In the genomic region with DNA sequence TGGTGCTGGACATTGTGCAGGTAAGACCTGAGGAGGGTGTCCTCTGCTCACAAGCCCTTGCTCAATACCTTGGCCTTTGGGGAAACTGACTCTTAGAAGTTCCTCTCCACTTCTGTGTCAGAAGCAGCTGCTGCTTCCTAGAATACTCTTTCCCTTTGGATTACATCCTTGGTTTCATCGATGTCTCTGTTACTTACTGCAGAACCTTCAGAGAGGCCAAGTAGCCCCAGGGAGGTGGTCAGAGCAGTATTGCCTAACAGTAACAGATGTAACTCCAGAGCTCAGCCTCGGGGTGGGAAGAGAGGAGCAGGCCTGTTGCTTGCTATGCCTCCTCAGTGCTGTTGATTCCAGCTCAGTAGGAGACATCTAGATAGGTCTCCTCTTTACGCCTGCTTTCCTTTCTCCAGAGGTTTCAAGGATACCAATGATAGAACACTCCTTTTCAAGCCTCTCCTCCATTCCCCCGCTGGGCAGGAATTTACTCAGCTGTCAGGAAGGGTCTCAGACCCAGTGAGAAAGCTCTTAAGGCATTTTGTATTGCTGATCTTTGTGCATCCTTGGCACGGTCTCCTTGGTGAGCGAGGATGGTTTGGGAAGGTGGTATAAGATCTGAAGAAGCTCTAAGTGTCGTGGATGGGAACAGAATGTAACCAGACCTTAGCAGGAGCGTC, we compare ENCODE assay signal across 27 mouse cellular contexts. TPM values are rescaled to one million over a fixed set of nuclear protein-coding genes. Genes with fewer than 3 reads are reported as not detected.
DNase-seq lines count a peak whose midpoint lies in the region; ATAC-seq and TF ChIP-seq lines count a peak whose summit lies in the region.
"Had no signal": no experiment of that assay in that cellular context is flagged by ENCODE, and none has a peak within 500 bp of the region (broad histone marks: within the 10 kb centered on the region; RNA-seq: fewer than 3 reads in every experiment).

No protein-coding gene starts in this region.

- peak overlapping the region; percentile 98 for H3K27ac ChIP-seq in gastrocnemius, adult 2 months
- no peak overlapping the region for H3K27ac ChIP-seq in hindbrain, embryonic 15.5 days (replicated peaks)
- no peak overlapping the region for H3K27ac ChIP-seq in hindbrain, embryonic 10.5 days
- H3K27ac ChIP-seq in midbrain, postnatal 0 days (ENCODE audit: low read depth, low read length), result no peak overlapping the region
- H3K27ac ChIP-seq in midbrain, embryonic 13.5 days, result no peak overlapping the region
- H3K27ac ChIP-seq: embryonic facial prominence, embryonic 15.5 days; forebrain, embryonic 13.5 days; heart, embryonic 15.5 days; liver, embryonic 14.5 days; macrophage; stomach, postnatal 0 days had no signal

- no peak for ATAC-seq in hindbrain, embryonic 15.5 days (ENCODE audit: low FRiP score, low read depth)
- no peak for ATAC-seq in midbrain, postnatal 0 days (ENCODE audit: low FRiP score)
- no peak for ATAC-seq in midbrain, embryonic 13.5 days
- ATAC-seq in frontal cortex, adult (ENCODE audit: low TSS enrichment), result no peak
- ATAC-seq: activated CD4-positive, CD25-positive, alpha-beta regulatory T cell, adult 4 months; forebrain, embryonic 13.5 days; inflammation-experienced regulatory T-cells, adult 6 months had no signal

- H3K9me3 ChIP-seq in hindbrain, embryonic 15.5 days, result no peaks in the 10 kb centered on the region
- H3K9me3 ChIP-seq in hindbrain, embryonic 10.5 days, result no peaks in the 10 kb centered on the region
- no peaks in the 10 kb centered on the region for H3K9me3 ChIP-seq in midbrain, postnatal 0 days (ENCODE audit: low read length)
- H3K9me3 ChIP-seq in midbrain, embryonic 13.5 days, result no peaks in the 10 kb centered on the region
- H3K9me3 ChIP-seq: embryonic facial prominence, embryonic 15.5 days; forebrain, embryonic 13.5 days; heart, embryonic 15.5 days had no signal

- no peak overlapping the region for H3K9ac ChIP-seq in hindbrain, embryonic 15.5 days
- H3K9ac ChIP-seq in midbrain, postnatal 0 days (replicated peaks; ENCODE audit: low read length, poor library complexity, severe bottlenecking), result no peak overlapping the region
- no peak overlapping the region for H3K9ac ChIP-seq in midbrain, embryonic 13.5 days (replicated peaks)
- H3K9ac ChIP-seq: embryonic facial prominence, embryonic 15.5 days; forebrain, embryonic 13.5 days; heart, embryonic 15.5 days; liver, embryonic 14.5 days had no signal

- H3K4me2 ChIP-seq in hindbrain, embryonic 15.5 days, result peak overlapping the region; percentile 64
- peak overlapping the region; percentile 18 for H3K4me2 ChIP-seq in midbrain, postnatal 0 days (ENCODE audit: low read depth, low read length, poor library complexity, severe bottlenecking)
- no peak overlapping the region for H3K4me2 ChIP-seq in midbrain, embryonic 13.5 days (replicated peaks)
- H3K4me2 ChIP-seq: embryonic facial prominence, embryonic 15.5 days; heart, embryonic 15.5 days had no signal

- 77% methylated on average over 8 of the region's 8 CpGs for WGBS in hindbrain, embryonic 15.5 days
- 75% methylated on average over 8 of the region's 8 CpGs for WGBS in hindbrain, embryonic 10.5 days
- 81% methylated on average over 8 of the region's 8 CpGs for WGBS in midbrain, postnatal 0 days
- WGBS in midbrain, embryonic 13.5 days, result 85% methylated on average over 8 of the region's 8 CpGs

- intact Hi-C loops in gastrocnemius, adult 2 months (cut with DNase I), result no loop called here

- H3K4me1 ChIP-seq in hindbrain, embryonic 15.5 days (replicated peaks), result peaks cover 46% of the 10 kb centered on the region
- H3K4me1 ChIP-seq in hindbrain, embryonic 10.5 days (replicated peaks), result peaks cover 55% of the 10 kb centered on the region
- H3K4me1 ChIP-seq in midbrain, postnatal 0 days (ENCODE audit: insufficient read depth, low read length), result peaks cover 22% of the 10 kb centered on the region; the same call in 1 of the 2 replicates
- peaks cover 50% of the 10 kb centered on the region for H3K4me1 ChIP-seq in midbrain, embryonic 13.5 days (replicated peaks)

- peak overlapping the region; percentile 42 for H3K4me3 ChIP-seq in gastrocnemius, adult 2 months
- H3K4me3 ChIP-seq in hindbrain, embryonic 15.5 days, result no peak overlapping the region
- no peak overlapping the region for H3K4me3 ChIP-seq in hindbrain, embryonic 10.5 days
- no peak overlapping the region for H3K4me3 ChIP-seq in midbrain, postnatal 0 days (ENCODE audit: low read depth, low read length)
- no peak overlapping the region for H3K4me3 ChIP-seq in midbrain, embryonic 13.5 days (replicated peaks)
- H3K4me3 ChIP-seq: embryonic facial prominence, embryonic 15.5 days; forebrain, embryonic 13.5 days; heart, embryonic 15.5 days had no signal

- H3K36me3 ChIP-seq in hindbrain, embryonic 15.5 days, result no peaks in the 10 kb centered on the region
- H3K36me3 ChIP-seq in hindbrain, embryonic 10.5 days, result peaks cover 59% of the 10 kb centered on the region
- 0 out of 2 replicates have a peak, but pooled peaks cover 5% of the 10 kb centered on the region for H3K36me3 ChIP-seq in midbrain, postnatal 0 days (ENCODE audit: insufficient read depth, low read length)
- peaks cover 16% of the 10 kb centered on the region for H3K36me3 ChIP-seq in midbrain, embryonic 13.5 days
- H3K36me3 ChIP-seq: heart, embryonic 15.5 days had no signal

- no peak for DNase-seq in gastrocnemius, adult 2 months
- DNase-seq in gastrocnemius, adult 8-10 months (ENCODE audit: low spot score in 2 of 2), result no peak
- no peak for DNase-seq in hindbrain, embryonic 10.5 days (ENCODE audit: low spot score)
- DNase-seq in midbrain, postnatal 0 days (ENCODE audit: low spot score), result no peak
- DNase-seq in fat pad, adult 2 months (ENCODE audit: extremely low read depth, low read depth, low spot score), result peak; percentile 67
- DNase-seq: adrenal gland, adult 8-10 months; kidney, adult 11 months; kidney, postnatal 14 days; left cerebral cortex, postnatal 4 days; liver; lung, adult 2 months; midbrain, embryonic 14.5 days; right cerebral cortex, postnatal 4 days; thymus, adult 18-20 months; thymus, postnatal 25 days had no signal

- TF ChIP-seq CTCF in gastrocnemius, adult 2 months (IDR thresholded peaks at IDR 0.05), result no peak
- no peak for TF ChIP-seq CTCF in midbrain, postnatal 0 days (IDR thresholded peaks at IDR 0.05)

- H3K27me3 ChIP-seq in hindbrain, embryonic 15.5 days, result no peaks in the 10 kb centered on the region
- peaks cover 9% of the 10 kb centered on the region; the same call in 1 of the 2 replicates for H3K27me3 ChIP-seq in hindbrain, embryonic 10.5 days (ENCODE audit: insufficient read depth, poor library complexity, severe bottlenecking)
- no peaks in the 10 kb centered on the region for H3K27me3 ChIP-seq in midbrain, postnatal 0 days (ENCODE audit: insufficient read depth, low read length)
- H3K27me3 ChIP-seq in midbrain, embryonic 13.5 days, result no peaks in the 10 kb centered on the region
- H3K27me3 ChIP-seq: embryonic facial prominence, embryonic 15.5 days; forebrain, embryonic 13.5 days; heart, embryonic 15.5 days had no signal

RNA-seq across cellular contexts. Expression of gene Slc41a1, which starts 3.8 kb away (rescaled TPM):
- total RNA-seq in gastrocnemius, adult 2 months (2021), result 10 to 100 TPM; 34.8 to 56.7 TPM
- total RNA-seq in gastrocnemius, adult 8-10 months (2022), result 10 to 100 TPM; 25.0 to 42.3 (median 39.1) TPM
- 18.9 and 24.7 TPM in 2 replicates for polyA plus RNA-seq in hindbrain, embryonic 15.5 days (2015; fragmentation: Nextera tagmentation; extraction: Ambion mirVana)
- polyA plus RNA-seq in hindbrain, embryonic 10.5 days (2016; fragmentation: Nextera tagmentation; extraction: Ambion mirVana), result 8.9 and 10.7 TPM in 2 replicates
- 39.6 and 45.5 TPM in 2 replicates for total RNA-seq in midbrain, postnatal 0 days (2014; rRNA removed)
- 21.0 and 22.1 TPM in 2 replicates for polyA plus RNA-seq in midbrain, postnatal 0 days (2015; fragmentation: Nextera tagmentation; extraction: Ambion mirVana)
- 14.1 and 14.4 TPM in 2 replicates for polyA plus RNA-seq in midbrain, embryonic 13.5 days (2015; fragmentation: Nextera tagmentation; extraction: Ambion mirVana)

RNA-seq across cellular contexts. Expression of gene Pm20d1, which starts 33.9 kb away (rescaled TPM):
- 1 to 10 TPM in 1 of 2 experiments, under 1 TPM in 1; 0.26 to 1.3 TPM for total RNA-seq in gastrocnemius, adult 2 months (2021)
- total RNA-seq in gastrocnemius, adult 8-10 months (2022), result under 1 TPM; 0.40 to 0.51 (median 0.44) TPM
- polyA plus RNA-seq in hindbrain, embryonic 15.5 days (2015; fragmentation: Nextera tagmentation; extraction: Ambion mirVana), result 0.26 and 0.41 TPM in 2 replicates
- 1.4 and 2.2 TPM in 2 replicates for polyA plus RNA-seq in hindbrain, embryonic 10.5 days (2016; fragmentation: Nextera tagmentation; extraction: Ambion mirVana)
- 0.05 TPM in 2 replicates for total RNA-seq in midbrain, postnatal 0 days (2014; rRNA removed)
- polyA plus RNA-seq in midbrain, postnatal 0 days (2015; fragmentation: Nextera tagmentation; extraction: Ambion mirVana), result 0.29 and 0.38 TPM in 2 replicates
- 0.10 and 0.74 TPM in 2 replicates for polyA plus RNA-seq in midbrain, embryonic 13.5 days (2015; fragmentation: Nextera tagmentation; extraction: Ambion mirVana)
- total RNA-seq: megakaryocyte-erythroid progenitor cell, adult 5-6 weeks had no signal
- polyA plus RNA-seq: activated CD4-positive, CD25-positive, alpha-beta regulatory T cell, adult 4 months; macrophage had no signal

RNA-seq across cellular contexts. Expression of gene Rab29, which starts 35.9 kb away (rescaled TPM):
- total RNA-seq in gastrocnemius, adult 2 months (2021), result 1 to 10 TPM; 5.1 to 7.4 TPM
- 1 to 10 TPM; 4.8 to 5.2 (median 4.9) TPM for total RNA-seq in gastrocnemius, adult 8-10 months (2022)
- polyA plus RNA-seq in hindbrain, embryonic 15.5 days (2015; fragmentation: Nextera tagmentation; extraction: Ambion mirVana), result 7.0 and 10.3 TPM in 2 replicates
- 9.2 and 10.8 TPM in 2 replicates for polyA plus RNA-seq in hindbrain, embryonic 10.5 days (2016; fragmentation: Nextera tagmentation; extraction: Ambion mirVana)
- total RNA-seq in midbrain, postnatal 0 days (2014; rRNA removed), result 4.9 and 7.8 TPM in 2 replicates
- 6.6 and 7.9 TPM in 2 replicates for polyA plus RNA-seq in midbrain, postnatal 0 days (2015; fragmentation: Nextera tagmentation; extraction: Ambion mirVana)
- 7.7 and 7.8 TPM in 2 replicates for polyA plus RNA-seq in midbrain, embryonic 13.5 days (2015; fragmentation: Nextera tagmentation; extraction: Ambion mirVana)
